Mouse (Mus musculus) forebrain, embryonic 10.5 days (tissue): ENCODE measurements around the gene Vipr2. TPM values are rescaled to one million over a fixed set of nuclear protein-coding genes. Genes with fewer than 3 reads are reported as not detected.
A peak's percentile ranks its signal among the peaks of the same experiment; 100 is the strongest.

Experiments
- DNase-seq: peaks from one replicate; pipeline ENCODE4 v3.0.0-alpha.2; 2017; ENCODE audit warnings: low spot score; ENCODE audit errors: extremely low spot score
- H3K27ac ChIP-seq: fragments of 300-500 bp; sonication (generic); 2 replicates; pipeline ENCODE4 v1.5.1; 2016; ENCODE audit warnings: mild to moderate bottlenecking
- H3K27me3 ChIP-seq: fragments of 300-500 bp; sonication (generic); 2 replicates; pipeline ENCODE4 v1.6.1; 2016; ENCODE audit warnings: mild to moderate bottlenecking; ENCODE audit not compliant: poor library complexity, severe bottlenecking
- H3K36me3 ChIP-seq: fragments of 300-500 bp; sonication (generic); replicated peaks from 2 replicates; pipeline ENCODE4 v1.6.1; 2016; ENCODE audit warnings: mild to moderate bottlenecking, moderate library complexity
- H3K4me1 ChIP-seq: fragments of 300-500 bp; sonication (generic); 2 replicates; pipeline ENCODE4 v1.6.1; 2016
- H3K4me3 ChIP-seq: fragments of 300-500 bp; sonication (generic); 2 replicates; pipeline ENCODE4 v1.5.1; 2016; ENCODE audit warnings: mild to moderate bottlenecking, moderate library complexity
- H3K9me3 ChIP-seq: fragments of 300-500 bp; sonication (generic); 2 replicates; pipeline ENCODE4 v1.6.1; 2016; ENCODE audit warnings: mild to moderate bottlenecking, moderate library complexity
- WGBS: fragments of 180-500 bp; shearing (Covaris S2); methylation state at CpG from one replicate; pipeline ENCODE4 v1.1.7; 2016; 5-methylcytosine and 5-hydroxymethylcytosine counted together
- polyA plus RNA-seq: library from polyadenylated mRNA; unstranded; fragments of >200 nt; fragmentation: Nextera tagmentation; extraction: Ambion mirVana; gene quantifications from 2 replicates; pipeline ENCODE4 v1.2.1, GENCODE M21; 2016

Gene Vipr2
- polyA plus RNA-seq, 1 experiment from 2014 or later, result 2.9 TPM

GRCm38 (mm10) chr12:116063020-116063419 is 14.5 kb upstream of the Vipr2 start:
- H3K27ac ChIP-seq, result no peak overlapping the region
- no peak overlapping the region for H3K4me3 ChIP-seq
- no peaks in the 10 kb centered on the region for H3K4me1 ChIP-seq
- H3K36me3 ChIP-seq, result peaks cover 46% of the 10 kb centered on the region
- no peaks in the 10 kb centered on the region for H3K27me3 ChIP-seq
- DNase-seq, result no peak
- peaks cover 49% of the 10 kb centered on the region for H3K9me3 ChIP-seq
- 92% methylated on average over 4 of the region's 4 CpGs for WGBS

GRCm38 (mm10) chr12:116071023-116071422 is 6.5 kb upstream of the Vipr2 start:
- Histone ChIP-seq H3K27me3 (peaks cover 14% of the 10 kb centered on the region), H3K9me3 (no peaks in the 10 kb centered on the region), H3K36me3 (no peaks in the 10 kb centered on the region), H3K4me3 (no peak overlapping the region), H3K4me1 (no peaks in the 10 kb centered on the region), H3K27ac (no peak overlapping the region)
- peak; percentile 36 for DNase-seq
- 27% methylated on average over 3 of the region's 3 CpGs for WGBS

GRCm38 (mm10) chr12:116077855-116078366 is 385 bp downstream of the Vipr2 start:
- Histone ChIP-seq H3K27ac (peak overlapping the region; percentile 86), H3K36me3 (no peaks in the 10 kb centered on the region), H3K4me3 (peak overlapping the region; percentile 68), H3K9me3 (no peaks in the 10 kb centered on the region), H3K27me3 (peaks cover 50% of the 10 kb centered on the region), H3K4me1 (peaks cover 13% of the 10 kb centered on the region)
- under 1% methylated on average over 24 of the region's 24 CpGs for WGBS
- DNase-seq, result no peak

- Histone ChIP-seq H3K9me3 (no peaks in the 10 kb centered on the region), H3K4me1 (peaks cover 3% of the 10 kb centered on the region; the same call in 1 of the 2 replicates), H3K4me3 (no peak overlapping the region), H3K27me3 (peaks cover 21% of the 10 kb centered on the region), H3K27ac (no peak overlapping the region), H3K36me3 (no peaks in the 10 kb centered on the region)
- WGBS, result 67% methylated on average over 6 of the region's 6 CpGs
- DNase-seq, result peak; percentile 13
These were observed 5.6 kb downstream of the Vipr2 start for GRCm38 (mm10) chr12:116083125-116083524.

GRCm38 (mm10) chr12:116084294-116084693 is 6.8 kb downstream of the Vipr2 start:
- WGBS, result 84% methylated on average over 2 of the region's 2 CpGs
- 0 out of 2 replicates have a peak, but pooled peaks cover 3% of the 10 kb centered on the region for H3K4me1 ChIP-seq
- DNase-seq, result no peak

GRCm38 (mm10) chr12:116086951-116087600 is 9.6 kb downstream of the Vipr2 start:
- DNase-seq, result no peak
- Histone ChIP-seq H3K4me3 (no peak overlapping the region), H3K27me3 (no peaks in the 10 kb centered on the region), H3K4me1 (0 out of 2 replicates have a peak, but pooled peaks cover 3% of the 10 kb centered on the region), H3K36me3 (no peaks in the 10 kb centered on the region), H3K27ac (no peak overlapping the region), H3K9me3 (no peaks in the 10 kb centered on the region)
- WGBS, result 85% methylated on average over 5 of the region's 5 CpGs

More at GRCm38 (mm10) chr12:116084294-116084693, 6.8 kb downstream of the Vipr2 start:
- H3K4me3 ChIP-seq, result no peak overlapping the region
- H3K27ac ChIP-seq, result no peak overlapping the region
- H3K27me3 ChIP-seq, result peaks cover 9% of the 10 kb centered on the region
- no peaks in the 10 kb centered on the region for H3K36me3 ChIP-seq
- H3K9me3 ChIP-seq, result no peaks in the 10 kb centered on the region

- no peaks in the 10 kb centered on the region for H3K36me3 ChIP-seq
- H3K27ac ChIP-seq, result no peak overlapping the region
- no peaks in the 10 kb centered on the region for H3K9me3 ChIP-seq
- WGBS, result 90% methylated on average over 3 of the region's 3 CpGs
- H3K4me1 ChIP-seq, result no peaks in the 10 kb centered on the region
- H3K4me3 ChIP-seq, result no peak overlapping the region
- no peaks in the 10 kb centered on the region for H3K27me3 ChIP-seq
- no peak for DNase-seq
These were observed 12.3 kb downstream of the Vipr2 start for GRCm38 (mm10) chr12:116089836-116090235.

- WGBS, result 89% methylated on average over 14 of the region's 14 CpGs
- H3K27me3 ChIP-seq, result no peaks in the 10 kb centered on the region
- no peak overlapping the region for H3K4me3 ChIP-seq
- H3K4me1 ChIP-seq, result no peaks in the 10 kb centered on the region
- no peak overlapping the region for H3K27ac ChIP-seq
- no peaks in the 10 kb centered on the region for H3K36me3 ChIP-seq
- H3K9me3 ChIP-seq, result no peaks in the 10 kb centered on the region
- no peak for DNase-seq
These were observed 17.4 kb downstream of the Vipr2 start for GRCm38 (mm10) chr12:116094765-116095555.

GRCm38 (mm10) chr12:116096361-116096904 is 18.9 kb downstream of the Vipr2 start:
- H3K36me3 ChIP-seq, result no peaks in the 10 kb centered on the region
- no peak for DNase-seq
- H3K4me1 ChIP-seq, result no peaks in the 10 kb centered on the region
- no peaks in the 10 kb centered on the region for H3K9me3 ChIP-seq
- H3K27me3 ChIP-seq, result no peaks in the 10 kb centered on the region
- WGBS, result 74% methylated on average over 3 of the region's 3 CpGs
- H3K4me3 ChIP-seq, result no peak overlapping the region
- H3K27ac ChIP-seq, result no peak overlapping the region

GRCm38 (mm10) chr12:116097166-116097565 is 19.6 kb downstream of the Vipr2 start:
- H3K4me3 ChIP-seq, result no peak overlapping the region
- WGBS, result 91% methylated on average over 8 of the region's 8 CpGs
- no peaks in the 10 kb centered on the region for H3K36me3 ChIP-seq
- no peak for DNase-seq
- H3K27me3 ChIP-seq, result no peaks in the 10 kb centered on the region
- H3K27ac ChIP-seq, result no peak overlapping the region
- H3K4me1 ChIP-seq, result no peaks in the 10 kb centered on the region
- no peaks in the 10 kb centered on the region for H3K9me3 ChIP-seq

GRCm38 (mm10) chr12:116101945-116102344 is 24.4 kb downstream of the Vipr2 start:
- 90% methylated on average over 2 of the region's 2 CpGs for WGBS
- Histone ChIP-seq H3K27me3 (no peaks in the 10 kb centered on the region), H3K27ac (no peak overlapping the region), H3K4me3 (no peak overlapping the region), H3K9me3 (no peaks in the 10 kb centered on the region), H3K36me3 (no peaks in the 10 kb centered on the region), H3K4me1 (no peaks in the 10 kb centered on the region)
- no peak for DNase-seq

- no peak overlapping the region for H3K27ac ChIP-seq
- H3K36me3 ChIP-seq, result no peaks in the 10 kb centered on the region
- no peaks in the 10 kb centered on the region for H3K4me1 ChIP-seq
- 79% methylated on average over 9 of the region's 9 CpGs for WGBS
- peaks cover 9% of the 10 kb centered on the region; the same call in 1 of the 2 replicates for H3K9me3 ChIP-seq
- H3K27me3 ChIP-seq, result no peaks in the 10 kb centered on the region
- DNase-seq, result no peak
- no peak overlapping the region for H3K4me3 ChIP-seq
These were observed 32.2 kb downstream of the Vipr2 start for GRCm38 (mm10) chr12:116109451-116110353.
